Mouse (Mus musculus) embryonic fibroblast, embryonic 13.5 days (primary cell): ENCODE results near the gene Adamts20. TPM values are rescaled to one million over a fixed set of nuclear protein-coding genes. Genes with fewer than 3 reads are reported as not detected.

ENCODE experiments used
- H3K27ac ChIP-seq: 2 replicates; pipeline ENCODE4 v1.5.1; 2012; ENCODE audit warnings: low read length, control low read depth, inconsistent platforms; ENCODE audit not compliant: insufficient read depth
- H3K4me1 ChIP-seq: 2 replicates; pipeline ENCODE4 v1.6.1; 2011; ENCODE audit warnings: low read length; ENCODE audit not compliant: control insufficient read depth, insufficient read depth
- H3K4me3 ChIP-seq: 2 replicates; pipeline ENCODE4 v1.5.1; 2011; ENCODE audit warnings: mild to moderate bottlenecking, control low read depth, low read length; ENCODE audit not compliant: insufficient read depth
- CTCF ChIP-seq: IDR thresholded peaks from 2 replicates; pipeline ENCODE4 v1.5.1; 2011; ENCODE audit warnings: mild to moderate bottlenecking, control low read depth, low read length, moderate library complexity, borderline replicate concordance; ENCODE audit not compliant: insufficient read depth
- POLR2A ChIP-seq: IDR thresholded peaks from 2 replicates; pipeline ENCODE4 v1.6.1; 2011; ENCODE audit warnings: low read depth, mild to moderate bottlenecking, control low read depth, low read length, moderate library complexity
- polyA plus RNA-seq: library from polyadenylated mRNA; stranded (reverse); fragments of >200 nt; gene quantifications from 2 replicates; pipeline ENCODE4 v1.2.4, GENCODE M21; 2011; ENCODE audit warnings: low read depth; ENCODE audit not compliant: missing spikeins, insufficient read length

Gene Adamts20
- polyA plus RNA-seq, 1 experiment, result 0.91 TPM

- Histone ChIP-seq H3K27ac (no peak overlapping the region), H3K4me3 (no peak overlapping the region), H3K4me1 (no peaks in the 10 kb centered on the region)
- no peak for TF ChIP-seq POLR2A
- TF ChIP-seq CTCF, result no peak
Observed at GRCm38 (mm10) chr15:94303151-94303550, 162.1 kb downstream of the Adamts20 start.

- no peak for TF ChIP-seq CTCF
- TF ChIP-seq POLR2A, result no peak
- Histone ChIP-seq H3K4me3 (no peak overlapping the region), H3K4me1 (no peaks in the 10 kb centered on the region; the same call in 1 of the 2 replicates), H3K27ac (no peak overlapping the region)
Observed at GRCm38 (mm10) chr15:94294084-94294483, 171.1 kb downstream of the Adamts20 start.

- H3K27ac ChIP-seq, result no peak overlapping the region
- H3K4me3 ChIP-seq, result no peak overlapping the region
- TF ChIP-seq CTCF (no peak), POLR2A (no peak)
- H3K4me1 ChIP-seq, result no peaks in the 10 kb centered on the region; the same call in 1 of the 2 replicates
Observed at GRCm38 (mm10) chr15:94288015-94288414, 177.2 kb downstream of the Adamts20 start.

- no peak overlapping the region for H3K27ac ChIP-seq
- no peaks in the 10 kb centered on the region; the same call in 1 of the 2 replicates for H3K4me1 ChIP-seq
- no peak overlapping the region for H3K4me3 ChIP-seq
- no peak for TF ChIP-seq CTCF
- no peak for TF ChIP-seq POLR2A
Observed at GRCm38 (mm10) chr15:94287495-94287894, 177.7 kb downstream of the Adamts20 start.

- Histone ChIP-seq H3K27ac (no peak overlapping the region), H3K4me1 (no peaks in the 10 kb centered on the region), H3K4me3 (no peak overlapping the region)
- TF ChIP-seq CTCF (no peak), POLR2A (no peak)
Observed at GRCm38 (mm10) chr15:94276418-94276817, 188.8 kb downstream of the Adamts20 start.

- peak; percentile 96 for TF ChIP-seq CTCF
- no peak for TF ChIP-seq POLR2A
- H3K4me3 ChIP-seq, result no peak overlapping the region
Observed at GRCm38 (mm10) chr15:94265630-94266029, 199.6 kb downstream of the Adamts20 start.

GRCm38 (mm10) chr15:94264497-94264879 lies 200.7 kb downstream of the Adamts20 start:
- Histone ChIP-seq H3K27ac (no peak overlapping the region), H3K4me3 (no peak overlapping the region), H3K4me1 (no peaks in the 10 kb centered on the region)
- TF ChIP-seq CTCF (no peak), POLR2A (no peak)

More at GRCm38 (mm10) chr15:94265630-94266029, 199.6 kb downstream of the Adamts20 start:
- Histone ChIP-seq H3K4me1 (no peaks in the 10 kb centered on the region), H3K27ac (no peak overlapping the region)

GRCm38 (mm10) chr15:94263866-94264496 lies 201.2 kb downstream of the Adamts20 start:
- Histone ChIP-seq H3K4me1 (no peaks in the 10 kb centered on the region), H3K27ac (no peak overlapping the region), H3K4me3 (no peak overlapping the region)
- TF ChIP-seq CTCF, result no peak
- TF ChIP-seq POLR2A, result no peak

GRCm38 (mm10) chr15:94263241-94263640 lies 202.0 kb downstream of the Adamts20 start:
- H3K27ac ChIP-seq, result no peak overlapping the region
- H3K4me1 ChIP-seq, result no peaks in the 10 kb centered on the region
- TF ChIP-seq CTCF (no peak), POLR2A (no peak)
- no peak overlapping the region for H3K4me3 ChIP-seq

GRCm38 (mm10) chr15:94259497-94259896 lies 205.7 kb downstream of the Adamts20 start:
- Histone ChIP-seq H3K4me3 (no peak overlapping the region), H3K4me1 (no peaks in the 10 kb centered on the region; the same call in 1 of the 2 replicates), H3K27ac (no peak overlapping the region)
- no peak for TF ChIP-seq POLR2A
- TF ChIP-seq CTCF, result no peak

GRCm38 (mm10) chr15:94255538-94255937 lies 209.7 kb downstream of the Adamts20 start:
- Histone ChIP-seq H3K27ac (no peak overlapping the region), H3K4me1 (no peaks in the 10 kb centered on the region; the same call in 1 of the 2 replicates), H3K4me3 (no peak overlapping the region)
- TF ChIP-seq POLR2A, result no peak
- TF ChIP-seq CTCF, result no peak
